Mouse (Mus musculus): ENCODE data around the gene E2f7.
"Not testable (repeated sequence)": the region's sequence is repeated elsewhere in the genome, so short reads cannot be mapped to it uniquely, and the experiment has no call there.

Gene E2f7

DNA sequence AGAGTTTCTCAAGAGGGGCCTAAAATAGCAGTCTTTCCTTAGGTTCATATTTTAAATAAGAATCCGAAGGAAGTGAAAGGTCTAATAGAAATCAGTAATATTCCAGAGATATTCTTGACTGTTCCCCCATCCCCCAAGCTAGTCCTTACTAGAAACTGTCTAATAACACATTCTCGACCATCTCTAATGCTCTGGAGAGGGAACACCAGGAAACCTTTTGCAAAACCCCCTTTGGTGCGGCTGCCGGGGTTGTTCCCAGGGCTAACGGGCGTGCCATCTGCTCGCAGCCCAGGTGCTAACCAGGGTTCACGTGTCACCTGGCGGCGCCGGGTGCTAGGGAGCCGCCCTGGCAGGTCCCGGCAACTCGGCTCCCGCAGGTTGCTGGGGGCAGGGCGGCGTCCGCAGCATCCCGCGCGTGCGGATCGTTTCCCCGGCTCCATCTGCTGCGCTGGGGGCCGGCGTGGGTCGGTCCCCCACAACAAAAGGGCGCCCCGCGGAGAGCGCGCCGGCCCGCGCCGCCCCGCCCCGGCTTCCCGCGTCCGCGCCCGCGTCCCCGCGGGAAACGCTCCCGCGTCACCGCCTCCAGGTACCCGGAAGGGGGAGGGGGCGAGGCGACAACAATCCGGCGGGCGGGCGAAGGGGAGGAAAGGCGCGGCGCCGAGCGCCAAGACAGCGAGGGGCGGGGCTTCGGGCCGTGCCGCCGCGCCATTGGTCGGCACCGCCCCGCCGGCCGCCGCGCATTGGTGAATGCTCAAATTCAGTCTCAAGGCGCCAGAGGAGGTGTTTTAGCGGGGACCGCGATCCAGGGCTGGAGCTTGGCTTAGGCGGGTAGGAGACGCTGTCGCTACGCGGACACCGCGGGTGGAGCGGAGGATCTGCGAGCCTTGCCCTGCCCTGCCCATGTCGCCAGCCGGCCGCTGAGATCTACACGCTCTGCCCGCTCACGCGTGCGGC is at the start of gene E2f7:
Gene E2f7, plus strand, starts transcription at position 754 of the 954 bp plus-strand sequence.
- peak; percentile 74 to 87 for DNase-seq

DNA sequence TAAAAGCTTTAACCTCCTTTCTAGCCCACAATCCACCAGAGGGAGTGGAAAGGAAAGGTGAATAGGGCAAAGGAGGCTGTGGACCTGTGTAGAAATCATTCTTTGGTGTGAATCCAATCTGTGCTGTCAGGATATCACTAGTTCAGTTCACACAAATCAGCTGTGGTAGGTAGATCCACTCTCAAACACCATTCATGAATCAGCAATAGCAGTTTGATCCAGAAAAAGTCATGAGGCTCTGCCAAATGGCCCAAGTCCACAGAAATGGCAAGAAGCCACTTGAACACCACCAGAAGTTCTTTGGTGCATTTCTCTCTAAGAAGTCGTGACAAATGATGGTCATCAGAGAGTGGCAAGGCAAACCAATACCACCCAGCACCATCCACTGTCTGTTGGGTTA is 44.0 kb upstream of the E2f7 start:
- DNase-seq: no peak

DNA sequence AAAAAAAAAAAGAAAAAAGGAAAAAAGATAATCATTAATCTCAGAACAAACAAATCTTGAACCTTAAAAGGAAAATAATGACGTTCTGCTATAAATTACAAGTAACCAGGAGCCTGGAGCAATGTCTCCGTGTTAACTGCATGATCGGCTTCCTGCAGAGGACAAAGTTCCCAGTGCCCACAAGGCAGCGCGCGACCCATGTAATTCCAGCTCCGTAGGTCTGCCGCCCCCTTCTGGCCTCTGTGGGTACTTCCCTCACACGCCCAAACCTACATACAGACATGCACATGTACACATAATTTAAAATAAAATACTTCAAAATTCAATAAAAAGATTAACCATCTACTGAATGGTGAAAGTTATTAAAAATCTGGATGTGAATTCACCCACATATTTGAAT is 39.6 kb upstream of the E2f7 start:
- peak in 1 of 2 experiments; percentile 2 for DNase-seq

DNA sequence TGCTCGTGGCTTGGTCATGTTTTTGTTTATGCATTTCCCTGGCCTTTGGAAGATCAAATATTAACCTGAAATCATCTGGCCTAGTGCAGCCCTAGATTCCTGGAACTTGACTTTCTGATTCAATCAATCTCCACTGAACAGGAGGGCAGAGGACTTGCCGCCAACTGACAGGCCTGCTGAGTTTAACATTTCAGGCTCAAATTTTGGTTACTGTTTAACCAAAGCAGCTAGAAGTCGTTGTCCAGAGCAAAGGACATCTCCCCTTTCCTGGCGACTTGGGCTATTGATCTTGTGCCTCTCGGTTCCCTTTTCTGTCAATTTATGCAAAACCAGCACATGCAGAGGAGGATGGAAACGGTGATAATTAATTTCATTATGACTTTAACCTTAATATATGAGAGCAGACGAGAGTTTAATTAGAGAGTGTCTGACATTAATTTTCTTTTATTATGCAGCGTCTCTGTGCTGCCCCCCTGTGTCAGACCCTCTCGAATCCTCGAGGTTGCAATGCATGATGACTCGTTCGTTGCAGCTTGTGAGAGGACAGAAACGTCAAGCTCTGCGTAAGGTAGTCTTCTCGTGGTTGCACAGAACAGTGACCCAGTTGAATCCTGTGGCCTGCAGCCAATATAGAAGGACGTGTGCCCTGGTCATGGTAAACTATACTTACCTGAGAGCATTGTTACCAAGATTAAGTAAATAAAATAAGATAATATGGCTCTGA is 37.7 kb upstream of the E2f7 start:
- DNase-seq: no peak

DNA sequence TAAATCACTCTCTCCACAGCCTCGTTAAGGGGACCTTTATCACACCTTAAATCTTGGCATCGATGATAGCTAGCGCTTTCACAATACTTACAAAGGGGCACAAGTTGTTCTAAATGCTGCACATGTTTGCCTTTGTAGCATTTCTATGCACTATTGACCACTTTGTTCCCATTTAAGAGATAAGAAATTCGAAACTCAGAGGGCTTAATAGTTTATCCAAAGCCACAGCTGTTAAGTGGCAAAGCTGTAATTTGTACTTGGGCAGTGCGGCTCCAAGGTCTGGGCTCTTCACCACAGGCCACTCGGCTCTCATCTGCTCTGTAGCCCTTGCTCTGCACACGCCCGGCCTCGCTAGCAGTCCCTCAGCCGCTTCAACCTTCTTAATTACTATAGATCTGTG is 28.4 kb upstream of the E2f7 start:
- no peak for DNase-seq

DNA sequence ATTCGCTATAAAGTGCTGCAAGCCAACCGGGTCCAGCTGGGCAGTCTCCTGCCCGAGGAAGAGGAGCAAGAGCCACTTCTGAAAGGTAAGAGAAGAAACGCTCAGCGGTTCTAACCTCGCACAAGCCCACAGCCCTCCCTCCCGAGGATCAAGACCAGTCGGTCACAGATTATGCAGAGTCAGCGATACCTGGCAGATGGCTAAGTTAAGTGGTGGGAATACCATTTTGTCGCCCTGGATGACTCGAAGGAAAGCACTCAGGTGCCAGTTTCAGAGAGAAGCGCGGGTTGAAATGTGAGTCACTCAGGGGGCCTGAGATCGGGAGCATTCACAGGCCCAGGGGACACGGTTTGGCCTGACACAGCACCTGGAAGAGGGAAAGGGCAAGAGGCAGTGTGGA is 18.8 kb upstream of the E2f7 start:
- no peak for DNase-seq

DNA sequence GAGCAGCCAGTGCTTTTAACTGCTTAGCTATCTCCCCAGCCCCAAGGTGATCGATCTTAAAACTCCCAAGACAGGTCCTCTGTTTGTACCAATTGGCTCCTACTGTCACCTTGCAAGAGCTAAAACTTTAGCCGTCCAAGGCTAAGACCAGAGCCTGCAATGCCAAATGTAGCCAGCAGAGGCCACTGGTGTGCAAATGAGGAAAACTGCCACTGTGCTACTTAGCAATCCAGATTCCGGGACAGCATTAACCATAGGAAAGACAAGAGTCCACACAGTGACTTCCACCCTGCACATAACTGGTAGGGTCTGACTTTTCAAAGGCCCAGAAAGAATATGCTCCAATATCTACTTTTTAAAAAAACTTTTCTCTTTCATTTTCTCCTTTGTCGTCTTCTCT is 17.4 kb upstream of the E2f7 start:
- DNase-seq: peak in 1 of 2 experiments; percentile 46

DNA sequence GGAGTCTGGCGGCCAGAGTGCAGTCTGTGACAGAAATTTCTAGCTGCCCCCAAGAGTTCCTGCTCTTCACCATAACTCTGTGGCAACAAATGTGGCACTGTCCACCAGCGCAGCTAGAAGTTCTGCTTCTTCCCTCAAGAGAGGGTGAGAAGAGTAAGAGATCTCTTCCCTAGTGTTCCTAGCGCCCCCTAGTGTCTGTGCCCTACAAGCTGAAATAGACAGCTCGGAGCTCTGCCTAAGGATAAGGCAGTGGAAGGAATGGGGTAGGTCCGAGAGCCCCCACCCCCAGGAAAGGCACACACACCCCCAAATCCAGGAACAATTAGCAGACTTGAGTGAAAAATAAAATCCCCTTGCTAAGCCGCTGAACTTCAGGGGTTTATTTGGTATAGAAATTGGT is 11.9 kb upstream of the E2f7 start:
- DNase-seq: peak; percentile 24 to 69

DNA sequence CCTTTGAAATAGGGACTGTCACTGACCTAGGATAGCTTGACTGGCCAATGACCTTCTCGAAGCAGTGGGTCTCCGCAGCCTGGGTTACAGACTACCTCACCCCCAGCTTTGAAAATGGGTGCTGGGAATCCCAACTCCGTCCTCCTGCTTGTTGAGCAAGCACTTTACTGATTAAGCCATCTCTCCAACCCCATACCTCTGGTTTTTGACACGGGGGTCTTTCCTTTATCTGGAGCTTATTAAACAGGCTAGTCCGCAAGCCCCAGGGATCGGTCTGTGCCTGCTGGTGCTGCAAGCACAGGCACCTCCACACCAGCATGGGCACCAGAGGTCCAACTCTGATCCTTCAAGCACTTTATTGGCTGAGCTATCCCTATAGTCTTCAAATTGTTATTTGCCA is 1.5 kb upstream of the E2f7 start:
- DNase-seq: no peak

DNA sequence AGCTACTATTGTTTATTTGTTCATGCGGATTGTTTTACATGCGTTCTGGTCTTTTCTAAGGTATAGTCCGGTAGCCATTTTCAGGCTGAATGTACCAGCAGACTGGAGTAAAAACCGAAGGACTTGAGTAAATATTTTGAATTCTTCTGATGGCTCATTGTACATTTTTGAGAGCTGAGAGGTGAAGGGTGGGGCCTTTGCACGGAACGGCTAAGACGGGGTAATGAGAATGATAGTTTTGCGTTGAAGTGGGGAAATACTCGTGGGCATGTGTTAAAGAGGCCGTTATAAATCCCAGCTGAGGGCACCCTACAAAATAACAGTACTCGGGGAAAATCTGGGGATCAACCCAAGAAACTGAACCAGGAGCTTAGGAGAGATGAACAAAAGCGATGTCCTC is 1.1 kb upstream of the E2f7 start:
- no peak for DNase-seq

DNA sequence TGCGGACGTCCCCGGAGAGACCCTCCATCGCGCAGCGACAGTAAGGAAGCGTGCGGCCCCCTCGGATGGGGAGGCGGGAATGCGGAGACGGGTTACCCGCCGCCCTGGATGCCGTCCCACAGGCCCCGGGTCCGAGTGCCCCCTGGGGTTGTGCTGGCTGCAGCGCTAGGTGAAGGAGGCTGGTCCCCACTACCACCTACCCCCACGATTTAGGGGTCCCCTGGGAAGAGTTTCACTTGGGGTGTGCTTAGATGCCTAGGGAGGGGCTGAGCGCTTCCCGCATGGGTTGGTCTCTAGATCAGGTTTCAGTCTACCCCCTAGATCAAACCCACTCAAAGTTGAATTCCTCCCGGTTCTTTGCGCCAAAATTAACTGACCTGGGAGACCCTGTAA is 397 bp downstream of the E2f7 start:
- no peak for DNase-seq

DNA sequence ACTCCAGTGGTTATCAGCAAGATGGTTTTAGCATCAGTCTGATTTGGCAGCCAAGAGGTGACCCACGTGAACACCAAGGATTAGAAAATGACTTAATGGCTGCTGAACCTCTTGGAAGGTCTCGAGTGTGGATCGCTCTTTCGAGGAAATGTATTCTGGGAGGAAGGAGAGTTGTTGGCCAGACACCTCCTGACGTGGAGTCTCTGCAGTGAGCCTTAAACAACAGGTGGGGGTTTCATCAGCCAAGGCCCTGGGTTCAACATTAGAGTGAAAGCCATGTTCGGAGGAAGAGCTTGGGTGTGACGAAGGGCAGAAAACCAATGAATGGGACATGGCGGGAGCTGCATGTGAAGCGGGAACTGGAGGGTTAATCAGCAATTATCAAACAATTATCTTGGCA is 3.8 kb downstream of the E2f7 start:
- no peak for DNase-seq

DNA sequence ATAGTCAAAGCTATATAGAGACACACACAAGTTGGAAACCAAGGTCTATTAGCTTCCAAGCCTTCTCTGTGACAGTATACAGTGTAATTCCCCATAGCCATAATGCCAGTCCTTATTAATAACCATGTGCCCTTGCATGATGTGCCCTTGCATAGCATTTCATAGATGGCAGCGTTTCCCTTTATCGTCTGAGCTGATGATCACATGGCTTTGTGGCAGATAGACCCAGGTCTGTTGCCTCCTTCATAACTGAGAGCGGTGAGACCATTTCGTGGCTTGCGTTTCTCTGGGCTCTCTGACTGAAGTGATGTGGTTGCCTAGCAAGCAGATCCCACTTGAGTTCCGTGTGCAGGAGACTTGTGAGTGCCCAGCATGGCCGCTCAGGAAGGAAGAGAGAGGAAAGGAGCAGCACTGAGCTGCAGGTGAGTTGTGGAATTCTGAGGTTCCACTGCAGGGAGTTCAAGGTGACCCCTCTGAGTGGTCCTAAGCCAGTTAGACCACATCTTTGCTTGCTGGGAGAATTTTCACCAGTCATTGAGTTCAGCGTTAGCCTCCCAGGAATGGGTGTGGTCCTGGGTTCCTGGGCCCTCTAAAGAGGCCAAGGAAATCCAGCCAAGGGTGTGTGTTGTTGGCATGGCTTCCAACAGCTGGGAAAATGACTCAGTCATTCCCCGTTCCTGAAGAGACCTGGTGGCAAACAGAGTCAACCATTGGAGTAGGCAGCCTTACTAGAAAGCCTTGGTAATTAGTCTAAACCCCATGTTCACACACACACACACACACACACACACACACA is 4.5 kb downstream of the E2f7 start:
- DNase-seq: no peak

DNA sequence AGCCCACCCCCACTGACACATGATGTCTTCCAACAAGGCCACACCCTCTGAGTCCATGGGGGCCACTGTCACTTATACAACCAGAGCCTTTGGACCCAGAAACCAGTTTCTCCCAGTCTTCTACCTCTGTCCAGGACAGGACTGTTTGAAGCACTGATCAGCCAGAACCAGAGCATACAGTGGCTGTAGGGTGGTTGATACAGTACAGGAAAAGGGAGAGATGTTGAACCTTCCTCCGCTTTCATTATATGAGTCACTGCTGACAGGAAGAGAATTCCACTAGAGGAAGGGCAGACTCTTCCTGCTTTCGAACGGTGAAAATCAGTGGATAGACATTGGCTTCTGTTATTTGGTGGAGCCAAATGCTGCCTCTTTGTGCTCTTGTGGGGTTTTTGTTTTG is 7.6 kb downstream of the E2f7 start:
- DNase-seq: no peak

DNA sequence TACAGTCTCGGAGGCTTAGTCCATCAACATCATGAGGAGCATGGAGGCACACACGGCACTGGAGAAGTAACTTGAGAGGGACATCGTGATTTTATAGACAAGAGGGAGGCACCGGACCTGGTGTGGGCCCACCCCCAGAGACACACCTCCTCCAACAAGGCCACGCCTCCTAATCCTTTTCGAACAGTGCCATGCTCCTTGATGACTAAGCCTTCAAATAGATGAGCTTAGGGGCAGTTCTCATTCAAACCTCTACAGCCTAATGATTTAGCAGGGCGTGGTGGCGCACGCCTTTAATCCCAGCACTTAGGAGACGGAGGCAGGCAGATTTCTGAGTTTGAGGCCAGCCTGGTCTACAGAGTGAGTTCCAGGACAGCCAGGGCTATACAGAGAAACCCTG is 10.3 kb downstream of the E2f7 start:
- no peak for DNase-seq

DNA sequence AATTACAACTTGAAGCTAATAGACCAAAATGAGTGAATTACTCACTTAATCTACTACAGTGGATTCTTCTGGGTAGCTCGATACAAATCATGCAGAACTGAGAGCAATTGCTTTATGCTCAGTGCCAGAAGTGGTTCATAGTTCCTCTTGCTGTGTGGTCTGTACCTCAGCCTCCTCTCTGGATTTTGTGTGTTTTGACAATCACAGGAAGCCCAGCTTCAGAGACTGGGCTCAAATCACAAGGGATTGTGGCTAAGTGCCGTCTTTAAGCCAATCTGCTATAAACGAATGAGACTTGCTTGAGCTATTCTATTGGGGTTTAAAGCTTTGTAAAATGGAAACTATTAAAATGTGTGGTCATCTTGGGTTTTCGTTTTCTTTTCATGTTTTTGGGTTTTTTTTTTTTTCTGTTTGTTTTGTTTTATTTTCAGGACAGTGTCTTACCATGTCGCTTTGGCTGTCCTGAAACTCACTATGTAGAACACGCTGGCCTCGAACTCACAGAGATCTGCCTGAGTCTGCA is 11.1 kb downstream of the E2f7 start:
- no peak for DNase-seq

DNA sequence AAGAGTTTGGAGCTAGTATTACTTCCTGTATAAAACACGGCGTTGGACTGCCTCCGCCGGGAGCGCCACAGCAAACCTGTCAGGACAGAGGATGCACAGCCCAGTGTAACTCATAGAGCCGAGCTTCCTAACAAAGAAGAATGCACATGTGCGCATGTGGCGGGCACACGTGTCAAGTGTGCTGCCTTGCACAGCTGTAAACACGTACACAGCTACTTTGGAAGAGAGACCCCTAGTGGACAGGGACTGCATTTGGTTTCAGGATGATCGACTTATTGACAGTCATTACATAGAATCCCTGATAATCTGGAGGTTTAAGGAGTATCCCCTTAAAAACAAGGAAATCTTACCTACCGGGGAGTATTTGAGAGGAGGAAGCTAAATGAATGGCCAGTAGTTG is 15.3 kb downstream of the E2f7 start:
- not testable (repeated sequence) for DNase-seq

DNA sequence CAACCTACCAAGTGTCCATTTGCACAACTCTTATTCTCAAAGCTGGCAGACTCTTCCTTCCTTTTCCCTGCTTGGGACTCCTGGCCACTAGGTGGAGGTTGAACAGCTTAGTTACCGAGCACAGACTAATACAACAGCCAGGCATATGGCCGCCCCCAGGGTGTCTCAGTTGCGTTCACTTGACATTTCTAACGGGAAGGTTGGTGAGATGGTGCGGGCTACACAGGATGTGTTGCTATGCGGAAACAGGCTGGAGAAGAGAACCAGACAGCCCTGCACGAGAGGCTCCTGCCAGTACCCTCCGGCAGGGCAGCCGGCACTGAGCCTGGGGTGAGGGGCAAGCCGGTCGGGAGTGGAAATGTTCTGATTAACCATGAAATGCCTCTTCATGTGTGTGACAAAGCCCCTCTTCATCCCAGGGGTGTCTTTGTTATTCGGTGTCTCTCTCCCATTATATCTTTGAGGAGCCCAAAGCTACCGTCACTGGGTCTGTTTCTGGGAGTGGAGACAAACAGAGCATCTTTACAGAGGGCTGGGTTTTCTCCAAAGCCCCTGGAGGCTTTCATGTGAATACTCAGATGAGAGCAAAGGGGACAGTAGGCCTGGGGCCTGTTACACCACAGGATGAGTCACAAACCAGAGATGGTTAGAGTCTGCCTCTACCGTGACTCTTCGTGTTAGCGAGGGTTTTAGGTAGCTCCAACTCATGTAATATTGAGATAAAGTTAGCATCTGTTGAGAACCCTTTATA is 17.1 kb downstream of the E2f7 start:
- DNase-seq: no peak

DNA sequence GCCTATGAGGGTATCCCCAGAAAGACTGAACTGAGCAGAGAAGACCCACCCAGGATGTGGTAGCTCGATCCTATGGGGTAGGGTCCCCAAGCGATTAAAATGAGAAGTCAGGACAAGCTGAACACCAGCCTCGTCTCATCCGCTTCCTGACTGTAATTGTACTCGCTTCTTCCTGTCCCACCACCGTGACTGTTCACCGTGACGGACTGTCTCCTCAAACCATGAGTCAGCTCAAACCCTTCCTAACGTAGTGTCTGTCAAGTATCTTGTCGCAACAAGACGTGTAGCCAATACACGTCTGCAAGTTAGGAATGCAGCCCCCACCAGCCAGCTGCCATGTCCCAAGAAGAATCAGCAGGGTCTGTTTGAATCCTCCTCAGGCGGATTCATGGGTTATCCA is 18.2 kb downstream of the E2f7 start:
- DNase-seq: no peak

DNA sequence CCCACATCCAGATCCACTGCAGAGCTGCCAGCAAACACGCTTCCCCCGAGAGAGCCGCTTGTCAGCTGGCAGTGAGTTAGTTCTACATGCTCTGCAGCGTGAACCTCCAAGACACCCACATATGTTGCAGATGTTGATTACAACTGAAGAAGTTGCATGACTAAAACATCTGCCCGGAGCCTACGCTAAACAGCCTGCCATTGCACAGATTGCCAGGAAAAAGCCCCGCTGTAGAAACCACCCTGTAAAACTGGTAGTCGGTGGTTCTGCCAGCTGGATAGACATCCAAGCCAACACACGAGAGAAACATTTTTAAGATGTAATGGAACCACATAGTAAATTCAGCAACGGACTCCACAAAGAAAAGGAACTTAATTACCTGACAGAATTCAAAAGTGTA is 24.3 kb downstream of the E2f7 start:
- DNase-seq: no peak

DNA sequence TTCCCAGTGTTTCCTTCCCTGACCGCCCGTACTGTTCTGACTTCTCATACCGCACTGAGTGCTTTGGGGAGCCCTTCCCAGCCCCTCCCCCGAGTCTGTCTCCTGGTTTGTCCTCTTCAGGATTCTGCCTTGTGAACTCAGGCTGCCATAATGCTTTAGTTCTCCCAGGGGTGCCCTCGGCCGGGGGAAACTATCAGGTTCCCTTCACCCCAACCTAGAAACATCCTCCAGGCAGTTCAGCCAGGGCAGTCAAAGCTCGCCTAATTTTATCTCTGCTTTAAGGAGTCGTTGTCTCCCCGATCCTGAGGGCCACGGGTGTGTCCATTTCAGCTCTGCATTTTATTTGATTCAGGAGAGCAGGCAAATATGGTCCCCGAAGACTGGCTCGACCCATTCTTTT is 28.0 kb downstream of the E2f7 start:
- no peak for DNase-seq

DNA sequence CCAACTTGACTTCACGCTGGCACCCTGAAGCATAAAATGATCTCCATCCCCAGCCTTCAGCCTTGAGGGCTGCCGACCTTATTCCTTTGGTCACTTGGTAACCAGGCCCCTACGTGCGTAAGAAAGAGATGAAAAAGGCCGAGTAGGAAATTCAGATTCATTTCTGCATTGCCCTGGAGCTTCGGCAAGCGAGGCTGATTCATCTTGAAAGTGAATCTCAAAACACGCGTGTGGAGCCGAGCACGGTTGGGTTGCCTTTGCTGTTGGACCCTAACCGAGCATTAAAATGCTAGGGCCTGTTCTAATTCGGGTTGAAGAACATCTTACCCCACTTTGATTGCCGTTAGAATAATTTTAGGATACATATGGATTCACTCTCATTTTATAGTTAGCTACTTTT is 28.6 kb downstream of the E2f7 start:
- DNase-seq: no peak

All from spleen, adult 18-20 months (tissue).